Mouse (Mus musculus): ENCODE results near the gene Rragb. TPM values are rescaled to one million over a fixed set of nuclear protein-coding genes. Genes with fewer than 3 reads are reported as not detected.

The Rragb gene
- polyA plus RNA-seq, 1 experiment from 2014 or later: 2.3 TPM

Other genes starting within 250 kb of the Rragb start
- gene Usp51, start 133.5 kb upstream of the Rragb start, polyA plus RNA-seq (2016; fragmentation: Nextera tagmentation; extraction: Ambion mirVana): 0.96 and 1.5 TPM in 2 replicates
- gene Mageh1, start 102.4 kb upstream of the Rragb start, polyA plus RNA-seq (2016; fragmentation: Nextera tagmentation; extraction: Ambion mirVana): 32.8 and 34.1 TPM in 2 replicates
- gene Foxr2, start 21.2 kb upstream of the Rragb start, polyA plus RNA-seq (2016; fragmentation: Nextera tagmentation; extraction: Ambion mirVana): not detected in 2 replicates
- 1.8 and 2.3 TPM in 2 replicates for gene Klf8, start 97.5 kb downstream of the Rragb start, polyA plus RNA-seq (2016; fragmentation: Nextera tagmentation; extraction: Ambion mirVana)